Mouse (Mus musculus) forebrain, postnatal 0 days (tissue): ENCODE data around the gene Lsm7. TPM values are rescaled to one million over a fixed set of nuclear protein-coding genes. Genes with fewer than 3 reads are reported as not detected.

Experiments used
- ATAC-seq: fragments of 200-750 bp; cut with Nextera tagmentation; 2 replicates; pipeline ENCODE4 v1.8.0; 2017; ENCODE audit warnings: mild to moderate bottlenecking, moderate library complexity
- DNase-seq: peaks from one replicate; pipeline ENCODE4 v3.0.0-alpha.2; 2015
- H3K27ac ChIP-seq: fragments of 300-500 bp; sonication (generic); 2 replicates; pipeline ENCODE4 v1.5.1; 2014; ENCODE audit warnings: low read depth, mild to moderate bottlenecking, antibody characterized with exemption, low read length, moderate library complexity, mixed read lengths
- H3K27me3 ChIP-seq: fragments of 300-500 bp; sonication (generic); 2 replicates; pipeline ENCODE4 v1.6.1; 2014; ENCODE audit warnings: mild to moderate bottlenecking, low read length, mixed read lengths; ENCODE audit not compliant: insufficient read depth
- H3K36me3 ChIP-seq: fragments of 300-500 bp; sonication (generic); 2 replicates; pipeline ENCODE4 v1.6.1; 2014; ENCODE audit warnings: mild to moderate bottlenecking, moderate library complexity; ENCODE audit not compliant: insufficient read depth
- H3K4me1 ChIP-seq: fragments of 300-500 bp; sonication (generic); 2 replicates; pipeline ENCODE4 v1.6.1; 2014; ENCODE audit warnings: antibody characterized with exemption; ENCODE audit not compliant: insufficient read depth
- H3K4me2 ChIP-seq: fragments of 300-500 bp; sonication (generic); 2 replicates; pipeline ENCODE4 v1.6.1; 2014; ENCODE audit warnings: low read depth, mild to moderate bottlenecking, moderate library complexity
- H3K4me3 ChIP-seq: fragments of 300-500 bp; sonication (generic); 2 replicates; pipeline ENCODE4 v1.5.1; 2014; ENCODE audit warnings: low read depth, low read length, mixed read lengths
- H3K9ac ChIP-seq: fragments of 300-500 bp; sonication (generic); 2 replicates; pipeline ENCODE4 v1.6.1; 2014; ENCODE audit warnings: mild to moderate bottlenecking
- H3K9me3 ChIP-seq: fragments of 300-500 bp; sonication (generic); 2 replicates; pipeline ENCODE4 v1.6.1; 2016; ENCODE audit warnings: low read length
- CTCF ChIP-seq: sonication (generic); IDR thresholded peaks from 2 replicates; pipeline ENCODE4 v1.5.1; 2016; ENCODE audit warnings: antibody characterized with exemption, control low read depth, low read depth
- WGBS: fragments of 180-500 bp; shearing (Covaris S2); extraction: QIAGEN DNeasy Blood & Tissue Kit; methylation state at CpG from one replicate; pipeline ENCODE4 v1.1.7; 2014; 5-methylcytosine and 5-hydroxymethylcytosine counted together
- polyA plus RNA-seq: library from polyadenylated mRNA; unstranded; fragments of >200 nt; fragmentation: Nextera tagmentation; extraction: Ambion mirVana; gene quantifications from 2 replicates; pipeline ENCODE4 v1.2.1, GENCODE M21; 2015
- total RNA-seq: library from RNA; depleted of rRNA; stranded (reverse); fragments of >200 nt; gene quantifications from 2 replicates; pipeline ENCODE4 v1.2.3, GENCODE M21; 2014

Lsm7 gene
- total and polyA plus RNA-seq, 2 experiments from 2014 or later = 158 to 306 TPM

- no peak for TF ChIP-seq CTCF
- Histone ChIP-seq H3K4me1 (peaks cover 6% of the 10 kb centered on the region), H3K4me2 (no peak overlapping the region), H3K4me3 (no peak overlapping the region), H3K27ac (no peak overlapping the region), H3K9me3 (no peaks in the 10 kb centered on the region), H3K27me3 (no peaks in the 10 kb centered on the region), H3K36me3 (peaks cover 4% of the 10 kb centered on the region), H3K9ac (no peak overlapping the region)
- DNase-seq (no peak), ATAC-seq (no peak)
- WGBS = 80% methylated on average over 7 of the region's 7 CpGs
Observed at GRCm38 (mm10) chr10:80895100-80895499, 40.1 kb upstream of the Lsm7 start.

GRCm38 (mm10) chr10:80887181-80887580 is 32.2 kb upstream of the Lsm7 start:
- no peak overlapping the region for H3K4me2 ChIP-seq
- no peak for TF ChIP-seq CTCF
- no peaks in the 10 kb centered on the region for H3K36me3 ChIP-seq
- no peak overlapping the region for H3K9ac ChIP-seq
- no peak overlapping the region for H3K4me3 ChIP-seq
- H3K9me3 ChIP-seq = no peaks in the 10 kb centered on the region
- no peak overlapping the region for H3K27ac ChIP-seq
- no peak for ATAC-seq
- H3K27me3 ChIP-seq = no peaks in the 10 kb centered on the region
- no peak for DNase-seq
- no peaks in the 10 kb centered on the region for H3K4me1 ChIP-seq
- WGBS = 58% methylated on average over 11 of the region's 11 CpGs

DNA sequence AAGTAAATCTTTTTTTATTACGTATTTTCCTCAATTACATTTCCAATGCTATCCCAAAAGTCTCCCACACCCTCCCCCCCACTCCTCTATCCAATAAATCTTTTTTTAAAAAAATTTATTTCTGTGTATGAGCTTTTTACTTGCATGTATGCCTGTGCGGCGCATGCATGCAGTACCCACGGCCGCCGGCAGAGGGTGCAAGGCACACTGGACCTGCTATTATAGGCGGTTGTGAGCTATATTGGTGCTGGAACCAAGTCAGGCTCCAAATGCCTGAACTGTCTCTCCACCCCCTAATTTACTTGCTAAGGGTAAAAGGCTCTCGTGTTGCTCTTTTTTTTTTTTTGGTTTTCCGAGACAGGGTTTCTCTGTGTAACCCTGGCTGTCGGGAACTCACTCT is 26.3 kb upstream of the Lsm7 start:
- no peaks in the 10 kb centered on the region for H3K27me3 ChIP-seq
- no peak overlapping the region for H3K4me2 ChIP-seq
- peak; percentile 72 for DNase-seq
- peak; percentile 81 for TF ChIP-seq CTCF
- 23% methylated on average over 10 of the region's 10 CpGs for WGBS
- H3K4me3 ChIP-seq = no peak overlapping the region
- H3K9me3 ChIP-seq = no peaks in the 10 kb centered on the region
- no peaks in the 10 kb centered on the region for H3K36me3 ChIP-seq
- ATAC-seq = peak; percentile 60; the same call in 1 of the 2 replicates
- H3K4me1 ChIP-seq = no peaks in the 10 kb centered on the region
- H3K27ac ChIP-seq = no peak overlapping the region
- no peak overlapping the region for H3K9ac ChIP-seq

DNA sequence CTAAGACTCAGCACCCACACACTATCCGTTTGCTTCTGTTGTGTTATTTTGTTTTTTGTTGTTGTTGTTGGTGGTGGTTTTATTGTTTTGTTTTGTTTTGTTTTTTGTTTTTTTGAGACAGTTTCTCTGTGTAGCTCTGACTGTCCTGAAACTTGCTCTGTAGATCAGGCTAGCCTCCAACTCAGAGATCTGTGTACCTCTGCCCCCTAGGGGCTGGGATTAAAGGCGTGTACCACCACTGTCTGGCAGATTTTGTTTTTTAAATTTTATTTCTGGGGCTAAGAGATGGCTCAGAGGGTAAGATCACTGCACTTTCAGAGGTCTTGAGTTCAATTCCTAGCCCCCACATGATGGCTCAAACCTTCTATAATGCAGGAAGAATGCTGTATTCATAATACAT is 25.9 kb upstream of the Lsm7 start:
- Histone ChIP-seq H3K9me3 (no peaks in the 10 kb centered on the region), H3K27ac (no peak overlapping the region), H3K4me3 (no peak overlapping the region), H3K4me2 (no peak overlapping the region), H3K9ac (no peak overlapping the region), H3K36me3 (no peaks in the 10 kb centered on the region), H3K27me3 (no peaks in the 10 kb centered on the region), H3K4me1 (no peaks in the 10 kb centered on the region)
- DNase-seq = no peak
- no peak for ATAC-seq
- TF ChIP-seq CTCF = no peak
- 79% methylated on average over 2 of the region's 2 CpGs for WGBS

GRCm38 (mm10) chr10:80880131-80880641 is 25.2 kb upstream of the Lsm7 start:
- TF ChIP-seq CTCF = peak; percentile 82
- H3K9me3 ChIP-seq = no peaks in the 10 kb centered on the region
- no peaks in the 10 kb centered on the region for H3K27me3 ChIP-seq
- no peak overlapping the region for H3K9ac ChIP-seq
- H3K36me3 ChIP-seq = no peaks in the 10 kb centered on the region
- H3K4me1 ChIP-seq = no peaks in the 10 kb centered on the region
- WGBS = 22% methylated on average over 5 of the region's 5 CpGs
- no peak overlapping the region for H3K4me2 ChIP-seq
- H3K4me3 ChIP-seq = no peak overlapping the region
- peak; percentile 71 for ATAC-seq
- H3K27ac ChIP-seq = no peak overlapping the region
- peak; percentile 53 for DNase-seq

GRCm38 (mm10) chr10:80876594-80876993 is 21.6 kb upstream of the Lsm7 start:
- no peak for ATAC-seq
- H3K4me2 ChIP-seq = no peak overlapping the region
- no peak for DNase-seq
- WGBS = 21% methylated on average over 3 of the region's 3 CpGs
- TF ChIP-seq CTCF = no peak
- no peaks in the 10 kb centered on the region for H3K4me1 ChIP-seq
- H3K27ac ChIP-seq = no peak overlapping the region
- H3K36me3 ChIP-seq = no peaks in the 10 kb centered on the region
- no peaks in the 10 kb centered on the region for H3K27me3 ChIP-seq
- no peak overlapping the region for H3K9ac ChIP-seq
- no peak overlapping the region for H3K4me3 ChIP-seq
- H3K9me3 ChIP-seq = no peaks in the 10 kb centered on the region

- no peak overlapping the region for H3K4me3 ChIP-seq
- DNase-seq = peak; percentile 54
- peak; percentile 75 for TF ChIP-seq CTCF
- no peak overlapping the region for H3K9ac ChIP-seq
- H3K4me2 ChIP-seq = no peak overlapping the region
- no peaks in the 10 kb centered on the region for H3K36me3 ChIP-seq
- H3K4me1 ChIP-seq = no peaks in the 10 kb centered on the region
- H3K27ac ChIP-seq = no peak overlapping the region
- no peaks in the 10 kb centered on the region for H3K9me3 ChIP-seq
- no peaks in the 10 kb centered on the region for H3K27me3 ChIP-seq
- 25% methylated on average over 5 of the region's 5 CpGs for WGBS
- ATAC-seq = peak; percentile 66
Observed at GRCm38 (mm10) chr10:80876028-80876427, 21.0 kb upstream of the Lsm7 start.
